Mouse (Mus musculus) heart, embryonic 11.5 days (tissue): ENCODE data around the gene Pcdh17. TPM values are rescaled to one million over a fixed set of nuclear protein-coding genes. Genes with fewer than 3 reads are reported as not detected.

Experiments used
- ATAC-seq: fragments of 200-750 bp; cut with Nextera tagmentation; replicated peaks from 2 replicates; pipeline ENCODE4 v1.8.0; 2017; ENCODE audit warnings: moderate library complexity; ENCODE audit not compliant: insufficient number of reproducible peaks, low FRiP score, low TSS enrichment
- H3K27ac ChIP-seq: fragments of 300-500 bp; sonication (generic); 2 replicates; pipeline ENCODE4 v1.5.1; 2014; ENCODE audit warnings: mild to moderate bottlenecking, low read depth, low read length
- H3K27me3 ChIP-seq: fragments of 300-500 bp; sonication (generic); 2 replicates; pipeline ENCODE4 v1.6.1; 2014; ENCODE audit warnings: mild to moderate bottlenecking, low read length, mixed read lengths; ENCODE audit not compliant: control insufficient read depth, insufficient read depth
- H3K36me3 ChIP-seq: fragments of 300-500 bp; sonication (generic); 2 replicates; pipeline ENCODE4 v1.6.1; 2014; ENCODE audit warnings: mild to moderate bottlenecking, low read length, moderate library complexity, mixed read lengths; ENCODE audit not compliant: control insufficient read depth, insufficient read depth
- H3K4me1 ChIP-seq: fragments of 300-500 bp; sonication (generic); 2 replicates; pipeline ENCODE4 v1.6.1; 2014; ENCODE audit warnings: low read length; ENCODE audit not compliant: control insufficient read depth, insufficient read depth
- H3K4me2 ChIP-seq: fragments of 300-500 bp; sonication (generic); 2 replicates; pipeline ENCODE4 v1.6.1; 2014; ENCODE audit warnings: mild to moderate bottlenecking, moderate library complexity
- H3K4me3 ChIP-seq: fragments of 300-500 bp; sonication (generic); 2 replicates; pipeline ENCODE4 v1.5.1; 2014; ENCODE audit warnings: low read depth, low read length
- H3K9ac ChIP-seq: fragments of 300-500 bp; sonication (generic); 2 replicates; pipeline ENCODE4 v1.6.1; 2014; ENCODE audit warnings: mild to moderate bottlenecking, low read depth, low read length, moderate library complexity
- H3K9me3 ChIP-seq: fragments of 300-500 bp; sonication (generic); replicated peaks from 2 replicates; pipeline ENCODE4 v1.6.1; 2016; ENCODE audit warnings: low read length; ENCODE audit not compliant: control insufficient read depth
- WGBS: fragments of 180-500 bp; shearing (Covaris S2); extraction: QIAGEN DNeasy Blood & Tissue Kit; methylation state at CpG from one replicate; pipeline ENCODE4 v1.1.7; 2014; ENCODE audit not compliant: insufficient replicate concordance; 5-methylcytosine and 5-hydroxymethylcytosine counted together
- polyA plus RNA-seq: library from polyadenylated mRNA; unstranded; fragments of >200 nt; fragmentation: Nextera tagmentation; extraction: Ambion mirVana; gene quantifications from 2 replicates; pipeline ENCODE4 v1.2.1, GENCODE M21; 2014

Gene Pcdh17
- polyA plus RNA-seq, result 1.8 and 1.9 TPM in 2 replicates

DNA sequence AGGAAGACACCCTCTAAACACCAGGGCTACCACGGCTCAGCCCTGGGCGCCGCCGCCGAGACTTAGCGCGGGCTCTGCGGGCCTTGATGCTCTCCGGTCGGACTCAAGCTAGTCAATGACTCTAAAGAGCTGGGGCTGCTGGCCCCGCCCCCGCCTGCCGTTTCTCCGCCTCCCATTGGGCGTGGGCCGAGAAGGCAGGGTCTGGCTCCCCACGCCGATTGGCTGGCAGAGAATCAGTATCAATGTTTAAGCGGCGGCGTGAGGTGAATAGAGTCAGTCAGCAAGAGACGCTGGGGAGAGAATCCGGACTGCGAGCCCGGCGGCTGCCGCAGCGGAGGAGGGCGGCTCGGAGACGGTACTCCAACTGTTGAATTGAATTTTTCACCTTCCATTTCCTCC is at the start of gene Pcdh17:
Pcdh17 (plus strand) TSS at position 276 of the 399 bp plus-strand sequence.
- Histone ChIP-seq H3K9ac (peak within 1 kb of the TSS; percentile 58), H3K36me3 (no peaks in the 10 kb centered on the region), H3K4me3 (peak within 1 kb of the TSS; percentile 58), H3K4me2 (peak within 1 kb of the TSS; percentile 88), H3K27me3 (peaks cover 24% of the 10 kb centered on the region), H3K9me3 (no peaks in the 10 kb centered on the region), H3K4me1 (peaks cover 13% of the 10 kb centered on the region), H3K27ac (no peak within 1 kb of the TSS)
- WGBS, result under 1% methylated on average over 31 of the region's 31 CpGs
- ATAC-seq, result peak; percentile 89

DNA sequence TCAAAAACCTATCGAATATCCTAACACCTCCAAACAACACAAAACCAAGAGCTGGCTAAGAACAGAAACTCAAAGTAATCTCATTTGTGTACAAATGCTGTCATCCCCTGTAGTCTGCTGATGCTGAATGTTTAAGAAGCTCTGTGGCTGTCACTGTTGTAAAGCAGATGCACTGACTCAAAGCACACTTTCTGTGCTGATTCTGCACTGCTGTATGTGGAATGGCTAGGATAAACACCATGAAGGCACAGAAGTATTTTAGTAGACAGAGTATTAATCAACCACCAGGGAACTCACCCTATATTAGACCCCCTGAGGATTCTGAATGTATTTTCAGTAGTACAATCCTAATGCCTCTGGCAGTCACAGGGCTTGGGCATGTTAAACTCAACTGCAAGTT is 46.2 kb upstream of the Pcdh17 start:
- 58% methylated on average over 1 of the region's 1 CpGs for WGBS
- Histone ChIP-seq H3K4me1 (no peaks in the 10 kb centered on the region), H3K27me3 (no peaks in the 10 kb centered on the region), H3K9ac (no peak overlapping the region), H3K36me3 (no peaks in the 10 kb centered on the region), H3K9me3 (no peaks in the 10 kb centered on the region), H3K27ac (no peak overlapping the region), H3K4me3 (no peak overlapping the region), H3K4me2 (no peak overlapping the region)
- no peak for ATAC-seq

DNA sequence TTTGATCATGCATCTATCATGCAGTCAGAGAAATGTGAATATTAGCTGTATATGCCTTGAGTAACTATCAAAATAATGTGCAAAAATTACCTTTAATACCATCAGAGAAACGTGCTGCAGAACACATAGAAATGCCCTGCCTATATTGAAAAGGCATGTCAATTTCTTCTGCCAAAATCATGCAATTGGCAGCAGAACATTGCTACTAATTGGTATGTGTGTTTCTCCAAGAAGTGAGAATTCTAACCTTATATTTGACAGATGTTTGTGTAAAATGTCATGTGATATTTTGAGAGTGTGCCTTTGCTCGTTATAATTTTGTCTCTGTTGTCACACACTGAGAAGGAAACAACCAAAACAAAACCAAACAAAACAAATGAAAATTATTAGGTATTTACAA is 18.6 kb upstream of the Pcdh17 start:
- 73% methylated on average over 2 of the region's 2 CpGs for WGBS
- Histone ChIP-seq H3K4me3 (no peak overlapping the region), H3K27me3 (no peaks in the 10 kb centered on the region), H3K27ac (no peak overlapping the region), H3K36me3 (no peaks in the 10 kb centered on the region), H3K4me1 (no peaks in the 10 kb centered on the region), H3K9me3 (no peaks in the 10 kb centered on the region), H3K4me2 (no peak overlapping the region), H3K9ac (no peak overlapping the region)
- ATAC-seq, result no peak

DNA sequence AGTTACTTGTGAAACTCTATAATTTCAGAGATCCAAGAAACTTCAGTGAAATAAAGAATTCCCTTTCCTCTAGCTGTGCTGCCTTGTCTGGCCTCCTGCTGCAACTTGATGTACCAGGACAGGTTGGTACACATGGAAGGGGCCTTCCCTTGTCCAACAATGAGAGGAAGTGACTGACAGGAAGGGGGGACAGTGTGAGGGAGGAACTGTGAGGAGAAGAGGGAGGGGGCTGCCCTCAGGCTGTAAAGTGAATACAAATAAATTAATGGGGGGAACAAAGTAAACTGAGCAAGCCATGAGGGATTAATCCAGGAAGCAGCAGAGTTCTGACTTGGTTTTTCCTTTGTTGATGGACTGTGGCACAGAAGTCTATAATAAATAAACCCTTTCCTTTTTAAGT is 16.7 kb upstream of the Pcdh17 start:
- Histone ChIP-seq H3K4me3 (no peak overlapping the region), H3K36me3 (no peaks in the 10 kb centered on the region), H3K27ac (no peak overlapping the region), H3K9me3 (no peaks in the 10 kb centered on the region), H3K27me3 (no peaks in the 10 kb centered on the region), H3K4me1 (no peaks in the 10 kb centered on the region), H3K4me2 (no peak overlapping the region), H3K9ac (no peak overlapping the region)
- peak; percentile 75 for ATAC-seq

DNA sequence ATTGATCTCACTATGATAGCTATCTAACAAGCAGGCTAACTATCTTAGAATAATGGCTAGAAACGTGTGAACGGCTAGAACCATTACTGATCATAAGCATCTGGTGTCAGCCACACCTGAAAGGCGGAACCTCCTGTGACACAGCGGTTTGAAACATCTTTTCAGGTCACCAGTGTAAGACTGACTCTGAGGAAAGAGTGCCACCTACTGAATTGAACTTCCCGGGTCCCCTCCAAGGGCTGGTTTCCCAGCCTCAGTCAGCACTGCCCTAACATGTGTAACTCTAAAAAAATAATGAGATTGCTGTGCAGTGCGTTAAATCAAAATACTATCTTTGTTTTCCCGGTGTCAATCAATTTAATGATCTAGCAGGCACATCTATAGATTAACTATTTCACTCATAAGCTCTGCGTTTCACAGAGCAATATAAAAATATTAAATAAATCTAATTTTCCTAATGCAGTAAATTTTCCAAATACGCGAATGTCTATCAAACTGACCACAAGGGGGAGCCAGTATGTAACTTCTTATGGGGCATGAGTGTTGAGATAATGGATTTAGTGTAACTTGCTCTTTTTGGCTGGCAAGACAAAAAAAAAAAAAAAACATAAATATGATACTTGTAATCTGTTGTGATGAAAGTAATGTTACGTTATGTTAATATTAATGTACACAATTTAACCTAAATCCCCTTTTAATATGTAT is 5.1 kb upstream of the Pcdh17 start:
- Histone ChIP-seq H3K9me3 (no peaks in the 10 kb centered on the region), H3K4me2 (no peak overlapping the region), H3K9ac (no peak overlapping the region), H3K4me3 (no peak overlapping the region), H3K36me3 (no peaks in the 10 kb centered on the region), H3K4me1 (no peaks in the 10 kb centered on the region), H3K27ac (no peak overlapping the region), H3K27me3 (no peaks in the 10 kb centered on the region)
- WGBS, result 28% methylated on average over 11 of the region's 11 CpGs
- ATAC-seq, result no peak

DNA sequence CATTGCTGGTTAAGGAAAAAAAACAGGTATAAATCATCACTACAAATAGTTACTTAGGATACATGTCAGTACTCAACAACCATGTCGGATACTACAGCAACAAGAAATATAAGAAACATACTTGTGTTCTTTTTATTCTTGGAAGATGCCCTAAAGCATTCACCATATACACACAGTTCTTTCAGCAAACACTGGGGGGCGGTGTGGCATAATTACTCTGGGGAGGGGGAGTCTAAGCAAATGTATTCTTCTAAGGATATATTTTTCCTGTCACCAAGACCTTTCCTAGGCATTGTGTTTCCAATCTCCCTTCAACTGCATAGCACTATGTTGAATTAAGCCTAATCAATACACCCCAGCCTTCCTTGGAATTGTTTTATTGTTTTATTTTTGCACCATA is 2.5 kb upstream of the Pcdh17 start:
- no peaks in the 10 kb centered on the region for H3K36me3 ChIP-seq
- no peak overlapping the region for H3K27ac ChIP-seq
- H3K9ac ChIP-seq, result no peak overlapping the region
- WGBS, result 5% methylated on average over 2 of the region's 2 CpGs
- no peaks in the 10 kb centered on the region for H3K9me3 ChIP-seq
- H3K4me1 ChIP-seq, result no peaks in the 10 kb centered on the region
- no peak for ATAC-seq
- 0 out of 2 replicates have a peak, but pooled peaks cover under 1% of the 10 kb centered on the region for H3K27me3 ChIP-seq
- H3K4me3 ChIP-seq, result no peak overlapping the region
- H3K4me2 ChIP-seq, result no peak overlapping the region

DNA sequence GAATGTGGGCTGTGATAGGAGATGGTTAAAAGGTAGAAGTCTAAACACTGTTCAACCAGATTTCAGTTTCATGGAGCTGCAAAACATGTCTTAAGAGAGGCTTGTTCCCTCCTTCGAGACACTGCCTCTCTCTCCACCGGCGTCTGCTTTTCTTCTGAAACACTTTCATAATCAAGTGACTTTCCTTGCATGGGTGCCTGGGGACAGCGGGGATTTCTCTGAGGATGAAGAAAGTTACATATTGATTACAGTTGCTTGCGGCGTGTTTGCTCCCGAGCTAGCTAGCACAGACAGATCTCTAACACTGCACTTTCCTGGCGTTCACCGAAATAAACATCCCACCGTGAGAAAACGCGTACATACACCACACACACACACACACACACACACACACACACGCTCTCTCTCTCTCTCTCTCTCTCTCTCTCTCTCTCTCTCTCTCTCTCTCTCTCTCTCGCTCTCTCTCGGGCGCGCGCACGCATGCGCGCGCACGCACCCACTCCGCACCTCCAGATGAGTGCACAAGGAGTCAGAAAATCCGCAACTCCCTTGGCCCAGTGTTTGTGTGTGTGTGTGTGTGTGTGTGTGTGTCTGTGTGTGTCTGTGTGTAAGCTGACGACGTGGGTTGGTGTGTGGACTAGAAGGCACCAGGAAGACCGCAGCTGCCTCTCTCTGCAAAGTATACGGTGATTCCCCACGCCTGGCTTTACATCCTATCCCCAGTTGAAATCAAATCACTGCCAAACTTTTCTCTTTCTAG is 655 bp upstream of the Pcdh17 start:
- peaks cover 18% of the 10 kb centered on the region for H3K27me3 ChIP-seq
- peaks cover 9% of the 10 kb centered on the region for H3K4me1 ChIP-seq
- 0 out of 2 replicates have a peak, but pooled peaks have one; percentile 23 for ATAC-seq
- H3K9ac ChIP-seq, result peak overlapping the region; percentile 58
- no peaks in the 10 kb centered on the region for H3K36me3 ChIP-seq
- under 1% methylated on average over 29 of the region's 30 CpGs for WGBS
- no peaks in the 10 kb centered on the region for H3K9me3 ChIP-seq
- H3K27ac ChIP-seq, result no peak overlapping the region
- H3K4me3 ChIP-seq, result peak overlapping the region; percentile 58
- H3K4me2 ChIP-seq, result peak overlapping the region; percentile 88

DNA sequence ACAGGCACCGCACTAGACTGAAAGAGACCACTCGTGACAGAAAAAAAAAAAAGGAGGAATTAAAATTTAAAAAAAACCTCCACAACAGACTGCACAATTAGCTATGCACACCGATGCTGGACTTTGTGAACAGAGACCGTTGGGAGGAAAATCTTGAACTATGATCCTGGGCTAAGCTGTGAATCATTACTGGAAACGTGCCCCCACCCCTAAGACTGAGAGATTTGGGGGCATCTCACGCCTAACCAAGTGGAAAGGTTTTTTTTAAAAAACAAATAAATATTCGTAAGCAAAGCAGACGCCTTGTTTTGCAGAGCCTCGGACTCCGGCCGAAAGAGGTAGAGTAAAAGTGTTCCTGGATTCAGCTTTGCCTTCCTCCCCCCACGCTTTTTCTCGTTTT is 398 bp downstream of the Pcdh17 start:
- Histone ChIP-seq H3K27ac (no peak overlapping the region), H3K36me3 (no peaks in the 10 kb centered on the region), H3K4me1 (peaks cover 16% of the 10 kb centered on the region), H3K4me3 (peak overlapping the region; percentile 58), H3K9ac (no peak overlapping the region), H3K4me2 (peak overlapping the region; percentile 88), H3K27me3 (peaks cover 27% of the 10 kb centered on the region), H3K9me3 (no peaks in the 10 kb centered on the region)
- WGBS, result 1% methylated on average over 13 of the region's 13 CpGs
- no peak for ATAC-seq
